Mouse (Mus musculus) cerebellum, adult 2 months (tissue): ENCODE results near the gene Sptlc3.

Experiments
- CTCF ChIP-seq: fragments of 200-500 bp; IDR thresholded peaks from 2 replicates; pipeline ENCODE4 v1.5.1; 2011; ENCODE audit warnings: low read depth, mild to moderate bottlenecking, control low read depth, low read length, moderate library complexity, borderline replicate concordance; ENCODE audit not compliant: insufficient read depth
- POLR2A ChIP-seq: fragments of 200-500 bp; IDR thresholded peaks from 2 replicates; pipeline ENCODE4 v1.6.1; 2011; ENCODE audit warnings: low read length, control low read depth, borderline replicate concordance; ENCODE audit not compliant: insufficient read depth

DNA sequence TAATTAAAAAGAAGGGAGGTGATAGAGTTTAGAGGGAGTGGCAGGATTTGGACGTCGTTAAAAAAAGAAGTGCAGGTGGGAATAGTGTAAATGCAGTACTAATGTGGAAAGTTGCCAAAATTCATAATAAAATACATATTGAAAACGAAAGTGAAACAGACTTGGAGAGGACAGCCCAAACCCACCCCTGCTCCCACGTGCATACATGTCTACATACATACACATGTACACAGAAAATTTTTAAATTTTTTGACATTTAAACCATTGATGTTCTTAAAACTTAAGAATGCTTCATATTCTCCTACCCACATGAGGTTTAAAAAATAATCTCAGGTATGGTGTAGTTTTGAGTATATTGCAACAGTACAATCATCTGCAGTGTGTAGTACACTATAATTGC lies 135.0 kb downstream of the Sptlc3 start:
- no peak for TF ChIP-seq CTCF
- no peak for TF ChIP-seq POLR2A
